Mouse (Mus musculus) forebrain, embryonic 11.5 days (tissue): ENCODE measurements at regions not wholly inside any gene's neighbourhood (a gene's known extent, or its start where the extent isn't known, plus 50 kb on each side); places are given as distances from the start of the nearest gene placed in this dataset.
A peak's percentile ranks its signal among the peaks of the same experiment; 100 is the strongest.

Experiments
- ATAC-seq: fragments of 200-750 bp; cut with Nextera tagmentation; replicated peaks from 2 replicates; pipeline ENCODE4 v1.8.0; 2017; ENCODE audit warnings: moderate TSS enrichment; ENCODE audit not compliant: low FRiP score
- DNase-seq: peaks from one replicate; pipeline ENCODE4 v3.0.0-alpha.2; 2017; ENCODE audit warnings: low spot score
- H3K27ac ChIP-seq: fragments of 300-500 bp; sonication (generic); 2 replicates; pipeline ENCODE4 v1.5.1; 2014; ENCODE audit warnings: low read depth, low read length
- H3K27me3 ChIP-seq: fragments of 300-500 bp; sonication (generic); 2 replicates; pipeline ENCODE4 v1.6.1; 2014; ENCODE audit warnings: mild to moderate bottlenecking, low read length, mixed read lengths; ENCODE audit not compliant: control insufficient read depth, insufficient read depth
- H3K36me3 ChIP-seq: fragments of 300-500 bp; sonication (generic); 2 replicates; pipeline ENCODE4 v1.6.1; 2014; ENCODE audit warnings: mild to moderate bottlenecking, low read length, moderate library complexity, mixed read lengths; ENCODE audit not compliant: control insufficient read depth, insufficient read depth
- H3K4me1 ChIP-seq: fragments of 300-500 bp; sonication (generic); replicated peaks from 2 replicates; pipeline ENCODE4 v1.6.1; 2014; ENCODE audit warnings: low read length, mixed read lengths; ENCODE audit not compliant: control insufficient read depth, insufficient read depth
- H3K4me2 ChIP-seq: fragments of 300-500 bp; sonication (generic); 2 replicates; pipeline ENCODE4 v1.6.1; 2014; ENCODE audit warnings: low read depth, mild to moderate bottlenecking, low read length, moderate library complexity, mixed read lengths; ENCODE audit not compliant: severe bottlenecking
- H3K4me3 ChIP-seq: fragments of 300-500 bp; sonication (generic); 2 replicates; pipeline ENCODE4 v1.5.1; 2014; ENCODE audit warnings: low read depth, low read length
- H3K9ac ChIP-seq: fragments of 300-500 bp; sonication (generic); 2 replicates; pipeline ENCODE4 v1.6.1; 2014; ENCODE audit warnings: low read length
- H3K9me3 ChIP-seq: fragments of 300-500 bp; sonication (generic); 2 replicates; pipeline ENCODE4 v1.6.1; 2016; ENCODE audit warnings: low read length, mixed read lengths; ENCODE audit not compliant: control insufficient read depth
- WGBS: fragments of 180-500 bp; shearing (Covaris S2); extraction: QIAGEN DNeasy Blood & Tissue Kit; methylation state at CpG from one replicate; pipeline ENCODE4 v1.1.7; 2014; 5-methylcytosine and 5-hydroxymethylcytosine counted together

- no peaks in the 10 kb centered on the region for H3K4me1 ChIP-seq
- H3K9ac ChIP-seq, result no peak overlapping the region
- ATAC-seq (no peak), DNase-seq (no peak)
- H3K4me3 ChIP-seq, result no peak overlapping the region
- H3K4me2 ChIP-seq, result no peak overlapping the region
- no peaks in the 10 kb centered on the region for H3K27me3 ChIP-seq
- H3K9me3 ChIP-seq, result no peaks in the 10 kb centered on the region
- H3K36me3 ChIP-seq, result no peaks in the 10 kb centered on the region
- H3K27ac ChIP-seq, result no peak overlapping the region
- WGBS, result 95% methylated on average over 5 of the region's 5 CpGs
Observed at GRCm38 (mm10) chr17:53250570-53251265, 212.4 kb downstream of the Efhb start.

- H3K9me3 ChIP-seq, result no peaks in the 10 kb centered on the region
- H3K27ac ChIP-seq, result no peak overlapping the region
- ATAC-seq (no peak), DNase-seq (no peak)
- WGBS, result 62% methylated on average over 2 of the region's 2 CpGs
- no peaks in the 10 kb centered on the region for H3K4me1 ChIP-seq
- H3K4me2 ChIP-seq, result no peak overlapping the region
- no peaks in the 10 kb centered on the region for H3K36me3 ChIP-seq
- H3K9ac ChIP-seq, result no peak overlapping the region
- no peak overlapping the region for H3K4me3 ChIP-seq
- no peaks in the 10 kb centered on the region for H3K27me3 ChIP-seq
Observed at GRCm38 (mm10) chr17:53248501-53248900, 214.6 kb downstream of the Efhb start.

- no peaks in the 10 kb centered on the region for H3K27me3 ChIP-seq
- no peak overlapping the region for H3K4me3 ChIP-seq
- H3K9me3 ChIP-seq, result no peaks in the 10 kb centered on the region
- no peaks in the 10 kb centered on the region for H3K36me3 ChIP-seq
- no peaks in the 10 kb centered on the region for H3K4me1 ChIP-seq
- no peak overlapping the region for H3K9ac ChIP-seq
- no peak overlapping the region for H3K4me2 ChIP-seq
- DNase-seq, result no peak
- 50% methylated on average over 3 of the region's 3 CpGs for WGBS
- no peak for ATAC-seq
- H3K27ac ChIP-seq, result no peak overlapping the region
Observed at GRCm38 (mm10) chr17:53247593-53248236, 215.4 kb downstream of the Efhb start.

GRCm38 (mm10) chr17:53210416-53210772, 252.7 kb downstream of the Efhb start:
- H3K4me1 ChIP-seq, result no peaks in the 10 kb centered on the region
- H3K36me3 ChIP-seq, result no peaks in the 10 kb centered on the region
- peak; percentile 55; the same call in 1 of the 2 replicates for ATAC-seq
- no peak overlapping the region for H3K27ac ChIP-seq
- no peak overlapping the region for H3K4me3 ChIP-seq
- H3K9ac ChIP-seq, result no peak overlapping the region
- no peaks in the 10 kb centered on the region for H3K9me3 ChIP-seq
- no peaks in the 10 kb centered on the region for H3K27me3 ChIP-seq
- DNase-seq, result no peak
- H3K4me2 ChIP-seq, result no peak overlapping the region

- ATAC-seq, result peak; percentile 30; the same call in 1 of the 2 replicates
Observed at GRCm38 (mm10) chr17:53209720-53210415, 253.3 kb downstream of the Efhb start.

More at GRCm38 (mm10) chr17:53209720-53210415, 253.3 kb downstream of the Efhb start:
- WGBS, result 19% methylated on average over 7 of the region's 7 CpGs
- Histone ChIP-seq H3K27ac (no peak overlapping the region), H3K9ac (no peak overlapping the region), H3K4me3 (no peak overlapping the region), H3K27me3 (no peaks in the 10 kb centered on the region), H3K4me2 (no peak overlapping the region), H3K36me3 (no peaks in the 10 kb centered on the region), H3K9me3 (no peaks in the 10 kb centered on the region), H3K4me1 (no peaks in the 10 kb centered on the region)
- DNase-seq, result no peak
